Mouse (Mus musculus) olfactory bulb, adult 2 months (tissue): ENCODE data around the gene Acvrl1.

Source experiments
- CTCF ChIP-seq: fragments of 200-500 bp; IDR thresholded peaks from 2 replicates; pipeline ENCODE4 v1.5.1; 2012; ENCODE audit warnings: low read depth, mild to moderate bottlenecking, low read length, moderate library complexity; ENCODE audit not compliant: insufficient read depth
- POLR2A ChIP-seq: fragments of 200-500 bp; IDR thresholded peaks from 2 replicates; pipeline ENCODE4 v1.6.1; 2012; ENCODE audit warnings: mild to moderate bottlenecking, low read depth, low read length, moderate library complexity; ENCODE audit not compliant: insufficient read depth

- TF ChIP-seq CTCF (no peak), POLR2A (no peak)
Measured at GRCm38 (mm10) chr15:101082236-101082635, 46.1 kb upstream of the Acvrl1 start.
